Mouse (Mus musculus): Measurements from ENCODE around the gene Fbxo22. TPM values are rescaled to one million over a fixed set of nuclear protein-coding genes. Genes with fewer than 3 reads are reported as not detected.
A peak's percentile ranks its signal among the peaks of the same experiment; 100 is the strongest.
"Not testable (repeated sequence)": the region's sequence is repeated elsewhere in the genome, so short reads cannot be mapped to it uniquely, and the experiment has no call there.

Fbxo22 gene
- polyA plus RNA-seq, 1 experiment from 2014 or later, result 69.5 TPM

- H3K4me1 ChIP-seq, result peaks cover 9% of the 10 kb centered on the region; the same call in 1 of the 2 replicates
- H3K9ac ChIP-seq, result no peak overlapping the region
- H3K9me3 ChIP-seq (replicated peaks), result no peaks in the 10 kb centered on the region
- no peak overlapping the region for H3K27ac ChIP-seq
- no peak overlapping the region for H3K4me3 ChIP-seq (replicated peaks)
- no peaks in the 10 kb centered on the region for H3K27me3 ChIP-seq
- 84% methylated on average over 2 of the region's 2 CpGs for WGBS
- H3K36me3 ChIP-seq, result peaks cover 81% of the 10 kb centered on the region
- no peak overlapping the region for H3K4me2 ChIP-seq
- no peak for ATAC-seq (replicated peaks; ENCODE audit: low FRiP score)
These were observed 7.4 kb downstream of the Fbxo22 start for GRCm38 (mm10) chr9:55216078-55216477.

- H3K4me3 ChIP-seq (replicated peaks), result no peak overlapping the region
- WGBS, result 87% methylated on average over 3 of the region's 3 CpGs
- peaks cover 2% of the 10 kb centered on the region; the same call in 1 of the 2 replicates for H3K4me1 ChIP-seq
- peaks cover 90% of the 10 kb centered on the region for H3K36me3 ChIP-seq
- H3K9me3 ChIP-seq (replicated peaks), result no peaks in the 10 kb centered on the region
- no peak overlapping the region for H3K4me2 ChIP-seq
- H3K27ac ChIP-seq, result no peak overlapping the region
- H3K9ac ChIP-seq, result no peak overlapping the region
- H3K27me3 ChIP-seq, result no peaks in the 10 kb centered on the region
- no peak for ATAC-seq (replicated peaks; ENCODE audit: low FRiP score)
These were observed 8.7 kb downstream of the Fbxo22 start for GRCm38 (mm10) chr9:55217381-55217780.

GRCm38 (mm10) chr9:55225165-55225737 lies 16.5 kb downstream of the Fbxo22 start:
- Histone ChIP-seq H3K36me3 (peaks cover 61% of the 10 kb centered on the region), H3K9ac (no peak overlapping the region), H3K9me3 (replicated peaks) (no peaks in the 10 kb centered on the region), H3K4me2 (no peak overlapping the region), H3K4me3 (replicated peaks) (no peak overlapping the region), H3K4me1 (no peaks in the 10 kb centered on the region), H3K27me3 (no peaks in the 10 kb centered on the region), H3K27ac (no peak overlapping the region)
- WGBS, result 90% methylated on average over 7 of the region's 7 CpGs
- no peak for ATAC-seq (replicated peaks; ENCODE audit: low FRiP score)

GRCm38 (mm10) chr9:55226251-55226650 lies 17.5 kb downstream of the Fbxo22 start:
- Histone ChIP-seq H3K9ac (no peak overlapping the region), H3K4me1 (no peaks in the 10 kb centered on the region), H3K4me2 (no peak overlapping the region), H3K9me3 (replicated peaks) (no peaks in the 10 kb centered on the region), H3K36me3 (peaks cover 51% of the 10 kb centered on the region), H3K4me3 (replicated peaks) (no peak overlapping the region), H3K27ac (no peak overlapping the region), H3K27me3 (no peaks in the 10 kb centered on the region)
- WGBS, result 93% methylated on average over 3 of the region's 3 CpGs
- ATAC-seq (replicated peaks; ENCODE audit: low FRiP score), result no peak

GRCm38 (mm10) chr9:55228149-55228548 lies 19.4 kb downstream of the Fbxo22 start:
- Histone ChIP-seq H3K4me1 (no peaks in the 10 kb centered on the region), H3K27ac (no peak overlapping the region), H3K9me3 (replicated peaks) (no peaks in the 10 kb centered on the region), H3K36me3 (peaks cover 32% of the 10 kb centered on the region), H3K27me3 (no peaks in the 10 kb centered on the region), H3K4me2 (no peak overlapping the region), H3K4me3 (replicated peaks) (no peak overlapping the region), H3K9ac (no peak overlapping the region)
- 90% methylated on average over 4 of the region's 4 CpGs for WGBS
- no peak for ATAC-seq (replicated peaks; ENCODE audit: low FRiP score)

GRCm38 (mm10) chr9:55229010-55229409 lies 20.3 kb downstream of the Fbxo22 start:
- H3K9me3 ChIP-seq (replicated peaks), result no peaks in the 10 kb centered on the region
- no peak overlapping the region for H3K4me3 ChIP-seq (replicated peaks)
- H3K4me2 ChIP-seq, result no peak overlapping the region
- no peaks in the 10 kb centered on the region for H3K27me3 ChIP-seq
- no peaks in the 10 kb centered on the region for H3K4me1 ChIP-seq
- 64% methylated on average over 10 of the region's 10 CpGs for WGBS
- H3K27ac ChIP-seq, result no peak overlapping the region
- H3K9ac ChIP-seq, result no peak overlapping the region
- H3K36me3 ChIP-seq, result peaks cover 23% of the 10 kb centered on the region
- ATAC-seq (replicated peaks; ENCODE audit: low FRiP score), result no peak

GRCm38 (mm10) chr9:55231544-55231943 lies 22.8 kb downstream of the Fbxo22 start:
- Histone ChIP-seq H3K9ac (no peak overlapping the region), H3K9me3 (replicated peaks) (no peaks in the 10 kb centered on the region), H3K36me3 (no peaks in the 10 kb centered on the region), H3K27me3 (no peaks in the 10 kb centered on the region), H3K4me2 (no peak overlapping the region), H3K4me1 (no peaks in the 10 kb centered on the region), H3K27ac (no peak overlapping the region), H3K4me3 (replicated peaks) (no peak overlapping the region)
- 64% methylated on average over 6 of the region's 6 CpGs for WGBS
- ATAC-seq (replicated peaks; ENCODE audit: low FRiP score), result no peak

- no peak overlapping the region for H3K27ac ChIP-seq
- H3K4me2 ChIP-seq, result no peak overlapping the region
- ATAC-seq (replicated peaks; ENCODE audit: low FRiP score), result no peak
- no peaks in the 10 kb centered on the region for H3K36me3 ChIP-seq
- no peaks in the 10 kb centered on the region for H3K9me3 ChIP-seq (replicated peaks)
- H3K4me3 ChIP-seq (replicated peaks), result no peak overlapping the region
- H3K27me3 ChIP-seq, result no peaks in the 10 kb centered on the region
- 87% methylated on average over 5 of the region's 5 CpGs for WGBS
- no peaks in the 10 kb centered on the region for H3K4me1 ChIP-seq
- no peak overlapping the region for H3K9ac ChIP-seq
These were observed 23.4 kb downstream of the Fbxo22 start for GRCm38 (mm10) chr9:55232110-55232509.

- Histone ChIP-seq H3K27ac (no peak overlapping the region), H3K36me3 (no peaks in the 10 kb centered on the region), H3K9ac (no peak overlapping the region), H3K4me2 (no peak overlapping the region), H3K4me1 (no peaks in the 10 kb centered on the region), H3K27me3 (no peaks in the 10 kb centered on the region), H3K4me3 (replicated peaks) (no peak overlapping the region), H3K9me3 (replicated peaks) (no peaks in the 10 kb centered on the region)
- WGBS, result 86% methylated on average over 7 of the region's 7 CpGs
- no peak for ATAC-seq (replicated peaks; ENCODE audit: low FRiP score)
These were observed 23.9 kb downstream of the Fbxo22 start for GRCm38 (mm10) chr9:55232586-55232985.

GRCm38 (mm10) chr9:55233076-55233475 lies 24.4 kb downstream of the Fbxo22 start:
- not testable (repeated sequence) for ATAC-seq (replicated peaks; ENCODE audit: low FRiP score)
- H3K4me2 ChIP-seq, result 0 out of 2 replicates have a peak overlapping the region, but pooled peaks have one; percentile 14
- 56% methylated on average over 11 of the region's 11 CpGs for WGBS

GRCm38 (mm10) chr9:55236235-55237165 lies 27.8 kb downstream of the Fbxo22 start:
- H3K4me2 ChIP-seq, result no peak overlapping the region
- H3K36me3 ChIP-seq, result no peaks in the 10 kb centered on the region
- ATAC-seq (replicated peaks; ENCODE audit: low FRiP score), result no peak
- H3K9ac ChIP-seq, result no peak overlapping the region
- H3K27me3 ChIP-seq, result peaks cover under 1% of the 10 kb centered on the region; the same call in 1 of the 2 replicates
- H3K4me3 ChIP-seq (replicated peaks), result no peak overlapping the region
- 69% methylated on average over 13 of the region's 13 CpGs for WGBS
- H3K9me3 ChIP-seq (replicated peaks), result no peaks in the 10 kb centered on the region
- H3K27ac ChIP-seq, result no peak overlapping the region
- H3K4me1 ChIP-seq, result no peaks in the 10 kb centered on the region

More at GRCm38 (mm10) chr9:55233076-55233475, 24.4 kb downstream of the Fbxo22 start:
- H3K9me3 ChIP-seq (replicated peaks); H3K36me3 ChIP-seq; H3K27ac ChIP-seq; H3K27me3 ChIP-seq; H3K4me1 ChIP-seq; H3K4me3 ChIP-seq (replicated peaks); H3K9ac ChIP-seq: not testable (repeated sequence)

- no peak overlapping the region for H3K27ac ChIP-seq
- H3K27me3 ChIP-seq, result peaks cover 3% of the 10 kb centered on the region; the same call in 1 of the 2 replicates
- no peak overlapping the region for H3K4me3 ChIP-seq (replicated peaks)
- H3K36me3 ChIP-seq, result no peaks in the 10 kb centered on the region
- H3K4me1 ChIP-seq, result 0 out of 2 replicates have a peak, but pooled peaks cover 5% of the 10 kb centered on the region
- no peak for ATAC-seq (replicated peaks; ENCODE audit: low FRiP score)
- H3K4me2 ChIP-seq, result no peak overlapping the region
- H3K9ac ChIP-seq, result no peak overlapping the region
- WGBS, result 86% methylated on average over 5 of the region's 5 CpGs
- H3K9me3 ChIP-seq (replicated peaks), result no peaks in the 10 kb centered on the region
These were observed 32.1 kb downstream of the Fbxo22 start for GRCm38 (mm10) chr9:55240852-55241251.

All from kidney, embryonic 15.5 days (tissue).